Mouse (Mus musculus): ENCODE data around the gene Pnkd.
"Not testable (repeated sequence)": the region's sequence is repeated elsewhere in the genome, so short reads cannot be mapped to it uniquely, and the experiment has no call there.

Gene Pnkd

DNA sequence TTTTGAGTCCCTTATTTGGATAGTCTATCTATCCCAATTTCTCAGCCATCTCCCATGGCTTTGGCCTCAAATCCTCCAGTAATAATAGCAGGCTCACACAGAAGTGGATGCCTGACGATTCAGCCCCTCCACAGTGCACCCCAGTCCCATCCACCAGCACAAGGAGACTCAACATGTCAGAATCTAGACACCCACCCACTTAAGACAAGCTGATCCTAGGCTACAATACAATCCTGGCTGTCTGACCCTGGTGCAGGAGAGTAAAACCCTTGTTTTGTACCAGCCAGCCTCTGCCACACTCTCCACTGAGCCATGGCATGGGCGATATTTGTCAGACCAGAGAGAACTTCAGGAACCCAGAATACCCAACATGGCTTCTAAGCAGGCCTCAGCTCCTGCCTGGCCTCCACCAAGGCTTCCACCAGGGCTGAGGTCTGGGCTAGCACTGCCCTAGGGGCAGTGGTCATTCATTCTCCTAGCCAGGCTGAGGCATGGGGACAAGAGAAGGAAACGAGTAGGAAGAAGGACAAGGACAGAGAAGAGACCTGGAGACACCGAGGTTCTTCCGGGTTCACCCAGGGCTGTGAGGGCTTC lies 13.5 kb downstream of the Pnkd start:
- no peak for DNase-seq

- DNase-seq = no peak
Observed at GRCm38 (mm10) chr1:74298996-74299395, 14.3 kb downstream of the Pnkd start.

DNA sequence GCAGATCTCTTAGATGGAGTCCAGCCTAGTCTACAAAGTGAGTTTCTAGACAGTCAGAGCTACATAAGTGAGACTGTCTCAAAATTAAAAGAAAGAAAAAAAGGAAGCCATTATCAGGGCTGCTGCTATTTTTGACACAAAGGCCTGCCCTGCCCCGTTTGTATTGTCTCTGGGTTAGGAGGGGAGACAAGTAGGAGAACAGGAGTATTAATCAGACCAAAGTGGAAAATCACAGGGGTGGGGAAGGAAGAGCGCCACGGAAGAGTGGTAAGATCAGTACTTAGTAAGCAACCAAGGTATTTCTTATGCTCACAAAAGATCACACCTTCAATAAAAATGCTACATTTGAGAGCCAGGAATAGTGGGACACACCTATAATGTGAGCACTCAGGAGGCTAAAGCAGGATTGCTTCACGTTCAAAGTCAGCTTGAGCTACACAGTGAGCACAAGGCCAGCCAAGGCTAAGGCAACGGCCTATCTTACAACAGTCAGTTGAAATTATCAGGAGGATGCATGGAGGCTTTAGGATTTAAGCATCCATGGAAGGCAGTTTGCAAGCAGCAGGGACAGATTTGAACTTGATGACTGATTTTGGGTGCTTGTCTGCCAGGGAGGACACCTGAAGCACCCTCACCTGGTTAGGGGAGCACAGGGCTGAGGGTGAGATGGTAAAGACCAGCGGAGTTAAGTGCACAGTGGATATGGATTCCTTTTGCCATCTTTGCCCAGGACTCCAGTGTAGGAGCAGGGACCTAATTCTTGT lies 15.8 kb downstream of the Pnkd start:
- DNase-seq = no peak

DNA sequence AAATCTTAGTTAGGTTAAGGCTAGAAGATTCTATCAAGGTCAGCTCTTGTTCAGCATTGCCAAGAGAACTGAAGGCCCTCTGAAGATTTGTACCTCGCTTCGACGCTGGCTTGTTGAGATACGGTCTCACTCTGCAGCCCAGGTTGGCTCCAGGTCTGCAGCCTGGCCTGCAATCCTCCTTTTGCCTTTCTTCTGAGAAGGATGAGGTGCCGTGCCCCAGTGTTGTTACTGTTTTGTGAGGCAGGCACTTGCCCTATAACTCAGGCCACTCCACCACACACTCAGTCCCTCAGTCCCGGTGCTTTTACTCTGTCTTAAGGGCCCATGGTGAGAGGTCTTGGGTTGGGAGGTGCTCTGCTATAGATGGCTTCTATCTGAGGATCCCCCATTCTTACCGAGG lies 17.5 kb downstream of the Pnkd start:
- DNase-seq = no peak

GRCm38 (mm10) chr1:74302835-74303234 lies 18.1 kb downstream of the Pnkd start:
- DNase-seq = no peak

- DNase-seq = peak in 1 of 2 experiments; percentile 23
Observed at GRCm38 (mm10) chr1:74303509-74304338, 19.0 kb downstream of the Pnkd start.

GRCm38 (mm10) chr1:74304339-74304790 lies 19.6 kb downstream of the Pnkd start:
- DNase-seq = no peak

GRCm38 (mm10) chr1:74304946-74305345 lies 20.2 kb downstream of the Pnkd start:
- no peak for DNase-seq

DNA sequence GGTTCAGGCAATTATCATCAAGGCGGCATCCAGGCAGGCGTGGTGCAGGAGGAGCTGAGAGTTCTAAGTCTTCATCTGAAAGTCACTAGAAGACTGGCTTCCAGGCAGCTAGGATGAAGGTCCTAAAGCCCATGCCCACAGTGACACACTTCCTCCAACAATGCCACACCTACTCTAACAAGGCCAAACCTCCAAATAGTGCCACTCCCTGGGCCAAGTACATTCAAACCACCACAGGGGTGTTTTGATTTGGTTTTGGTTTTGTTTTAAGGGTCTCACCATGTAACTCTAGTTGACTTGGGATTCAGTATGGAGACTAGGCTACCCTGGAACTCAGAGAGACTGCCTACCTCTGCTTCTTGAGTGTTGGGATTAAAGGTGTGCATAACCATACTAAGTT lies 20.8 kb downstream of the Pnkd start, which contains the start of gene Tmbim1:
Gene Tmbim1 (minus strand): TSS at position 101 of the 400 bp plus-strand sequence.
- no peak for DNase-seq

- no peak for DNase-seq
Observed at GRCm38 (mm10) chr1:74307146-74307545, 22.4 kb downstream of the Pnkd start.

GRCm38 (mm10) chr1:74308001-74308964 lies 23.6 kb downstream of the Pnkd start:
- no peak for DNase-seq

DNA sequence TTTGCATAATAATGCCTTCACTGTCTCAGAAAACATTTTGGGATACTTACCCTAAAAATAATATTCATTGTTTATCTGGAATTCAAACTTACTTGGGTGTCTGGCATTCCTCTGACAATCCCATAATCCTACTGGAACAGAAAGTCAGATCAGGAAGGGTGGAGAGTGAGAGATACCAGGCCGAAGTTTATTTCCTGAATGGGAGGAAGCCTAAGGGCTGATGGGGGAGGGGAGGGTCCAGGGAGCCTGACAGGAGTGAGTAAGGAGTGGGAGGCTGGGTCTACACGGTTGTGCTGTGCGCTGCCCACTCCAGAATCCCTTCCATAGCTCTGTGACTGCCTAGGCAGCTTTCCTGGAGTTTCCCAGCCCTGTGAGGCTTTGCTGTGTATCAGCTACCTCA lies 25.0 kb downstream of the Pnkd start:
- no peak for DNase-seq

GRCm38 (mm10) chr1:74313049-74313692 lies 28.4 kb downstream of the Pnkd start:
- DNase-seq = peak in 1 of 2 experiments; percentile 33

- no peak for DNase-seq
Observed at GRCm38 (mm10) chr1:74314796-74315195, 30.1 kb downstream of the Pnkd start.

DNA sequence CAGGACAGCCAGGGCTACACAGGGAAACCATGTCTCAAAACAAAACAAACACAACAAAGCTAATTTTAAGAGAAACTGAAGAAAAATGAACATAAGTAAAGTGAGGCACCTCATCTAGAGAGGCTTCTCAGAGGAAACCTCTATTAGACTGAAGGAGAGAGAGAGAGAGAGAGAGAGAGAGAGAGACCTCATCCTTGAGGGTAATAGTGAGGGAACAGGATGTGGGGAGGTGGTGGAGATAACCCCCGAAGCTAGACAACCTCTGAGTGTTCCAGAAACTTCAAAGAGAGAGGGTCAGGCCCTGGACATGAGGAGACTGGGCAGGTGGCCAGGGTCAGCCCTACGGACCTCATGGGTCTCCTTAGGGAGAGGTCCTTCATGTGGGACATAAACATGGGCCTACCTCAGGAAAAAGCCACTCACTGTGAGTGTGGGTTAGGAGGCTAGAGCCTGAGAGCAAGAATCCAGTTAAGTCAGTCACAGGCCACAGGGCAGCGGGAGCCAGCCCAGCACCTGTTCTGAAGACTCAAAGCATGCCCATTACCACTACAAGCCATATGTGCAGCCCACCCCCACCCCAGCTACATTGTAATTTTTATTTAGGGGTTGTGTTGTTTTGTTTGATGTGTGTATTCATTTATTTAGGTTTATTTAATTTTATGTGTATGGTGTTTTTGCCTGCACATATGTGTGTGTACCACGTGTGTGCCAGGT lies 31.5 kb downstream of the Pnkd start:
- no peak for DNase-seq

DNA sequence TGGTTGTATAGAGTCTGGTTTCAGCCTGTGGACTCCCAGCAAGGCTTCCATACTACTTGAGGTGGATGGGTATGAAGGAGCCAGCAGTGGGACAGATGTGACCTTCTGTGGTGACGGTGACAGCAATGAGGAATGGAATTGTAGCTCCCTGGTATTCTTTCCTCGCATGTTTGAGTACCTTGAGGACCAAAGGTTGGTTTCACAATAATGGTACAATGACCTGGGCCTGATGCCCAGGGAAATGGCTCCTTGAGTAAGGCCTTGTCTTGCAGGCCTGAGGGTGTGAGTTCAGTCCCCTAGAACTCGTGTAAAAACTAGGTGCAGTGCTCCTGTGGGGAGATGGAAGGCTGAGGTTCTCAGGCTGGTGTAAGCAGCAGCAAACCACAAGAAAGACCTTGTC lies 34.0 kb downstream of the Pnkd start:
- DNase-seq = no peak

GRCm38 (mm10) chr1:74321396-74321795 lies 36.7 kb downstream of the Pnkd start:
- no peak for DNase-seq

GRCm38 (mm10) chr1:74326916-74327315 lies 42.2 kb downstream of the Pnkd start:
- DNase-seq = not testable (repeated sequence)

GRCm38 (mm10) chr1:74329899-74330431 lies 45.2 kb downstream of the Pnkd start:
- DNase-seq = no peak

- DNase-seq = no peak
Observed at GRCm38 (mm10) chr1:74331046-74331681, 46.4 kb downstream of the Pnkd start.
